Mouse (Mus musculus) telencephalon, adult 2 months (tissue): ENCODE measurements around the gene Abcd3.

Experiments
- DNase-seq: peaks from one replicate; pipeline ENCODE4 v3.0.0-alpha.2; 2011; ENCODE audit warnings: low read depth, low spot score

Abcd3 gene

DNA sequence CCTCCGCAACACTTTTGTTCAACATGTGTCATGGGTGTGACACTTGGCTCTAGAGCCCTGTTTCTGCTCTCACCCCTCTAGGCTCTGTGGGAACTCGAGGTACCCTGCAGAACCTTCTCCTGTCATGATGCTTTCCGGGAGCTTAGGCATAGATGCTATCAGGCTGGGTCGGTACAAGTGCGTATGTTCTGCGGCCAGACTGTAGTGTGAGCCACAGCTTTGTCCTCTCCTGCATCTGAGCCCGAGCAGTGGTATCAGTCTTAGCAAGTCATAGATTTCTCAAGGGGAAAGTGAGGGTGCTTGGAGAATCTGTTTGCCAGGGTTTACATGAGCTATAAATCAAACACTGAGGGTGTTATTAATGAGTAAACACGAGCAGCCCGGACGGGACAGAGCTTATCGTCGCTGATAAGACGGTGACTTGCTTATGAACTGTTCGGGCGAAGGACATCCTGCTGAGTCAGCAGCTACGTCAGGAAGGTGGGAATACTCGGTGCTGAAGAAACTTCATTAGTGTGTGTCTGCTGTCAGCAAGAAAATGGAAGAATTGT is 101.9 kb downstream of the Abcd3 start:
- DNase-seq: no peak

DNA sequence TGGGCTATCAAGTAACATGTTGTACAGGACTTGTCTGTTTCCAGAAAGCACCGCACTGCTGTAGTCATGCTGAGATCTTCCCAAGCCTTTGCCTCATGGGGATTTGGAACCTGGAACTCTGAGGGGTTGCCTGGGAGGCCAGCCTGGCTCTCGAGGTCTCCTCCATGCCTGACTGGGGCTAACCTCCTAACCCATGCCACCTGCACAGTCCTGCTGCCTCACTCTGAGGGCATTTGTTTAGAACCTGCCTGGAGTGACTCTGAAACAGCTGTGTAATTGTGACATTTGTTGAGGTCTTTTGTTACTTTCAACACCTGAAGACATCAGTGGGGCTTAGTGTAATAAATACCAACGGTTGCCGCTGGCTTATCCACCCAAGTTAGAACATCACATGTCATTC is 102.9 kb downstream of the Abcd3 start:
- DNase-seq: no peak

DNA sequence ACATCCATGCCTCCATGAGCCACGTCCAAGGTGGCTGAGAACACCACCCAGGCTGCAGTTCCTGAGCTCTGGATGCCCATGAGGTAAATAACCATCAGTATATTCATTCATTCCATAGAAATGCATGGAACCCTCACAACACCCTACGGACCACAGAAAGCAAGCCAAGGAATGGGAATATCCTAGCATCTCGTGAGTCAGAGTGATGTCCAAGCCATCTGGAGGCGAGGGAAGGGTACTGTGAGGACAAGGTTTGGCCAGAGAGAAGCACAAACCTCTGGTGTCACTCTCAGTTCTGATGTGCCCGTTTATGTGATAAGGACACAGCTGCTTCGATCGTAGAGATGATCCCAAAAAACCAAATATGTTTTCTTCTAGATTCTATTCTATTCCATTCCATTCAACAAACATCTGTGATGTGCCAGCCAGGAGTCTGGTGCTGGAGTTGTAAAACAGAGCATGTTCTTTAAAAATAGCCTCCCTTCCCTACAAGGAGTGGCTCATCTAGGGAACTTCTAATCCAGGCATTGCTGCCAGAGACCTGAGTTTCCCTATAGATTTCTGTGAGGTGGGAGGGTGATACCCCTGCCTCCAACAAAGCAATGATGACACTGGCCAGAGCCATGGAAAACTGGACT is 104.1 kb downstream of the Abcd3 start:
- DNase-seq: no peak
